Mouse (Mus musculus) midbrain, embryonic 16.5 days (tissue): ENCODE measurements around the gene Olfr196. TPM values are rescaled to one million over a fixed set of nuclear protein-coding genes. Genes with fewer than 3 reads are reported as not detected.

ENCODE experiments used
- polyA plus RNA-seq: library from polyadenylated mRNA; unstranded; fragments of >200 nt; fragmentation: Nextera tagmentation; extraction: Ambion mirVana; gene quantifications from 2 replicates; pipeline ENCODE4 v1.2.1, GENCODE M21; 2015

Gene Olfr196
- polyA plus RNA-seq, 1 experiment from 2014 or later = not detected

Other genes starting within 250 kb of the Olfr196 start
- not detected in 2 replicates for gene Olfr181, start 241.7 kb downstream of the Olfr196 start, polyA plus RNA-seq
- gene Olfr180, start 241.1 kb downstream of the Olfr196 start, polyA plus RNA-seq = not detected in 2 replicates
- not detected in 2 replicates for gene Olfr183, start 175.1 kb downstream of the Olfr196 start, polyA plus RNA-seq
- not detected in 2 replicates for gene Olfr186, start 140.2 kb downstream of the Olfr196 start, polyA plus RNA-seq
- not detected in 2 replicates for gene Olfr187, start 130.7 kb downstream of the Olfr196 start, polyA plus RNA-seq
- not detected in 2 replicates for gene Olfr190, start 92.4 kb downstream of the Olfr196 start, polyA plus RNA-seq
- not detected in 2 replicates for gene Olfr191, start 80.6 kb downstream of the Olfr196 start, polyA plus RNA-seq
- not detected in 2 replicates for gene Olfr193, start 58.6 kb downstream of the Olfr196 start, polyA plus RNA-seq
- gene Olfr194, start 49.4 kb downstream of the Olfr196 start, polyA plus RNA-seq = not detected in 2 replicates
- not detected in 2 replicates for gene Olfr195, start 23.4 kb downstream of the Olfr196 start, polyA plus RNA-seq
- not detected in 2 replicates for gene Olfr198, start 33.1 kb upstream of the Olfr196 start, polyA plus RNA-seq
- not detected in 2 replicates for gene Olfr199, start 49.3 kb upstream of the Olfr196 start, polyA plus RNA-seq
- gene Olfr201, start 102.2 kb upstream of the Olfr196 start, polyA plus RNA-seq = not detected in 2 replicates
- gene Olfr202, start 116.3 kb upstream of the Olfr196 start, polyA plus RNA-seq = not detected in 2 replicates
- not detected in 2 replicates for gene Olfr203, start 128.4 kb upstream of the Olfr196 start, polyA plus RNA-seq
- gene Olfr204, start 147.8 kb upstream of the Olfr196 start, polyA plus RNA-seq = not detected in 2 replicates
- gene Olfr205, start 160.7 kb upstream of the Olfr196 start, polyA plus RNA-seq = not detected in 2 replicates
- gene Olfr206, start 178.8 kb upstream of the Olfr196 start, polyA plus RNA-seq = not detected in 2 replicates
- gene Olfr209, start 193.5 kb upstream of the Olfr196 start, polyA plus RNA-seq = not detected in 2 replicates
- gene Gabrr3, start 236.9 kb upstream of the Olfr196 start, polyA plus RNA-seq = not detected in 2 replicates